Mouse (Mus musculus) urinary bladder, adult 2 months (tissue): ENCODE data around the gene Hoxb9. TPM values are rescaled to one million over a fixed set of nuclear protein-coding genes. Genes with fewer than 3 reads are reported as not detected.

Experiments used
- DNase-seq: peaks from one replicate; pipeline ENCODE4 v3.0.0; 2022; ENCODE audit warnings: low spot score
- polyA plus RNA-seq: library from polyadenylated mRNA; depleted of rRNA; stranded (reverse); fragments of >200 nt; gene quantifications from 2 replicates; pipeline ENCODE4 v1.2.3, GENCODE M21; 2012; rRNA removed

The Hoxb9 gene
- polyA plus RNA-seq, 1 experiment: 2.7 TPM

GRCm38 (mm10) chr11:96313806-96314428 lies 42.7 kb downstream of the Hoxb9 start:
- no peak for DNase-seq

- no peak for DNase-seq
Observed at GRCm38 (mm10) chr11:96314671-96315343, 43.5 kb downstream of the Hoxb9 start.

- no peak for DNase-seq
Observed at GRCm38 (mm10) chr11:96315344-96315681, 44.1 kb downstream of the Hoxb9 start.

GRCm38 (mm10) chr11:96316696-96317607 lies 45.7 kb downstream of the Hoxb9 start:
- no peak for DNase-seq

- DNase-seq: no peak
Observed at GRCm38 (mm10) chr11:96317608-96318367, 46.5 kb downstream of the Hoxb9 start, which contains the start of gene Hoxb4. Gene Hoxb4 (plus strand): TSS chr11:96318267.

GRCm38 (mm10) chr11:96318368-96319070 lies 47.3 kb downstream of the Hoxb9 start:
- no peak for DNase-seq

GRCm38 (mm10) chr11:96319071-96319902 lies 48.0 kb downstream of the Hoxb9 start:
- DNase-seq: no peak

GRCm38 (mm10) chr11:96319910-96320309 lies 48.7 kb downstream of the Hoxb9 start:
- no peak for DNase-seq

GRCm38 (mm10) chr11:96320688-96321087 lies 49.4 kb downstream of the Hoxb9 start:
- DNase-seq: no peak

GRCm38 (mm10) chr11:96321846-96322245 lies 50.6 kb downstream of the Hoxb9 start:
- DNase-seq: no peak

GRCm38 (mm10) chr11:96322738-96323137 lies 51.5 kb downstream of the Hoxb9 start:
- DNase-seq: no peak

- no peak for DNase-seq
Observed at GRCm38 (mm10) chr11:96323154-96323553, 51.9 kb downstream of the Hoxb9 start, which contains the start of gene Hoxb3. Gene Hoxb3 (plus strand): TSS chr11:96323326.

- no peak for DNase-seq
Observed at GRCm38 (mm10) chr11:96324125-96324524, 52.9 kb downstream of the Hoxb9 start.

GRCm38 (mm10) chr11:96324965-96325364 lies 53.7 kb downstream of the Hoxb9 start:
- DNase-seq: no peak

- no peak for DNase-seq
Observed at GRCm38 (mm10) chr11:96325747-96326212, 54.5 kb downstream of the Hoxb9 start.

Other genes with a start within 250 kb of the Hoxb9 start
- gene Gip, start 246.9 kb upstream of the Hoxb9 start, polyA plus RNA-seq: not detected in 2 replicates
- 50.3 and 53.7 TPM in 2 replicates for gene Snf8, start 236.6 kb upstream of the Hoxb9 start, polyA plus RNA-seq
- 56.8 and 65.1 TPM in 2 replicates for gene Ube2z, start 206.1 kb upstream of the Hoxb9 start, polyA plus RNA-seq
- gene Atp5g1, start 195.8 kb upstream of the Hoxb9 start, polyA plus RNA-seq: 217 and 242 TPM in 2 replicates
- 0.03 TPM in 1 of 2 replicates, not detected in the other for gene Calcoco2, start 159.5 kb upstream of the Hoxb9 start, polyA plus RNA-seq
- gene Ttll6, start 137.7 kb upstream of the Hoxb9 start, polyA plus RNA-seq: 0.04 TPM in 2 replicates
- 1.5 and 1.7 TPM in 2 replicates for gene Hoxb13, start 77.1 kb upstream of the Hoxb9 start, polyA plus RNA-seq
- 12.0 and 13.4 TPM in 2 replicates for gene Hoxb8, start 10.4 kb downstream of the Hoxb9 start, polyA plus RNA-seq
- gene Hoxb7, start 15.2 kb downstream of the Hoxb9 start, polyA plus RNA-seq: 9.5 and 9.6 TPM in 2 replicates
- gene Hoxb6, start 21.0 kb downstream of the Hoxb9 start, polyA plus RNA-seq: 12.9 and 13.7 TPM in 2 replicates
- gene Hoxb5, start 31.9 kb downstream of the Hoxb9 start, polyA plus RNA-seq: 5.8 and 7.4 TPM in 2 replicates
- gene Hoxb4, start 46.8 kb downstream of the Hoxb9 start, polyA plus RNA-seq: 6.8 and 7.6 TPM in 2 replicates
- gene Hoxb3, start 51.9 kb downstream of the Hoxb9 start, polyA plus RNA-seq: 11.4 and 11.8 TPM in 2 replicates
- gene Hoxb2, start 79.1 kb downstream of the Hoxb9 start, polyA plus RNA-seq: 14.3 and 18.1 TPM in 2 replicates
- 0.16 and 0.17 TPM in 2 replicates for gene Hoxb1, start 94.3 kb downstream of the Hoxb9 start, polyA plus RNA-seq
- 2.7 and 3.3 TPM in 2 replicates for gene Skap1, start 193.1 kb downstream of the Hoxb9 start, polyA plus RNA-seq